Mouse (Mus musculus): ENCODE results near the gene Ubxn1.

DNA sequence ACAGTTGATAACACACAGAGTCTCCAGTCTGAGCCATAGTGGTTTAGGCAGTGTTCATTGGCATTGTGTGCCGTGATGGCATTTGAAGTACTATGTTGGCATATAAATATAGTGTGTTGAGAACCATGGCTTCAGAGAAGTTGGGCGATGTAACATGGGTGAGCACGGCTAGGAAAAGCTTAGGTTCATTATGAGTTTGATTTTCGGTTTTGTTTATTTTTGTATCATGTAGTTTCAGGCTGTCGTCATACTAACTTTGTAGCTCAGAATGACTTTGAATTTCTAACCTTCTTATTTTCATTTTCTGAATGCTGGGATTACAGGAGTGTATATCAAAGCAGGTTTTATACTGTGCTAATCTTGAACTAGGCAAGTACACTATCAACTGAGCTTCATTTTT lies 32.1 kb downstream of the Ubxn1 start:
- TF ChIP-seq POLR2A (IDR thresholded peaks at IDR 0.05; ENCODE audit: control insufficient read depth, extremely low read depth, insufficient read depth, low read length, poor library complexity): no peak
- no peak for TF ChIP-seq CTCF (IDR thresholded peaks at IDR 0.05; ENCODE audit: borderline replicate concordance, control insufficient read depth, extremely low read depth, insufficient read depth, low read length, poor library complexity)

Measured in thymus, adult 2 months (tissue).